Mouse (Mus musculus) heart, postnatal 14 days (tissue): Measurements from ENCODE around the gene Hadha. TPM values are rescaled to one million over a fixed set of nuclear protein-coding genes. Genes with fewer than 3 reads are reported as not detected.

Experiments used
- DNase-seq, 2 experiments: peaks; one replicate each; pipeline ENCODE4 v3.0.0; 2021 to 2022
- intact Hi-C: fragments of 180-260 bp; cut with DNase I; formaldehyde crosslinking; loops from one replicate; pipeline ENCODE4 v1.15.1; 2025
- total RNA-seq, 2 experiments: library from RNA; stranded (reverse); gene quantifications; 2 replicates each; pipeline ENCODE4 v1.2.3; 2021

Gene Hadha
- total RNA-seq, 2 experiments from 2014 or later = 1,294 to 1,315 TPM

DNA sequence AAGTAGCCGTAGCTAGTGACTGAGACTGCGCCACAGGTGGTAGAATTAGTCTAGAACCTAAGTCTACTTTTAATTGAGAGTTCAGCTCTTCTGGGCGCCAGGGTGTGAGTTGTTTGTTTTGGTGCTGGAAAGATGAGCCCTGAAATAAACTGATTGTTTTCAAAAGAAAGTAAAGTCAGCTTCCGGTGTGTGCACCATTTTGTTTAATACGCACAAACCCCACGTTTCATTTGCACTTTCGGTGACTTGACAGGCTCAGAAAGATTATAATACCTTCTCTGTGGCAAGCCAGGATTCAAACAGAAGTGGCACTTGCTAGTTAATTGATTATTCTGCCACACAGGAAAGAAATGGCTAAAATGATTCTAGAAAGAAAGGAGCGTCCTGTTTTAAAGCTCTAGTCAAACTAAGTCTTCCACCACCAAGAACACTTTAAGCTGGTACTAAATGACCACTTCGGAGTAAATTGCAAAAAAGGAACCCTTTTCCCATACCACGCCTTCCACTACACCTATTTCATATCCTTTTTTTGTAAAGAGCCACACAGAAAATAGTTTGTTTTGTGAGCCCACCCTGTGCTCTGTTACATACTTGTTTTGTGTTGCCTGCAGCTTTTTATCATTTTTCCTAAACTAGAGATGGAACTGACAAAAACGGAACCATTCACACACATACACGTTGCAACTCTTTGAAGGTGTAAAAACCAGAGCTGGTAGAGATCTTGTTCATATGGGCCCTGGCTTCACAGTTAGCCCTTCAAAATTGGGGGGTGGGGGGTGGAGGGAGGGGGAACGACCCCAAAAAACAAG is 1.1 kb upstream of the Hadha start:
- intact Hi-C loops = no loop called here
- no peak for DNase-seq

DNA sequence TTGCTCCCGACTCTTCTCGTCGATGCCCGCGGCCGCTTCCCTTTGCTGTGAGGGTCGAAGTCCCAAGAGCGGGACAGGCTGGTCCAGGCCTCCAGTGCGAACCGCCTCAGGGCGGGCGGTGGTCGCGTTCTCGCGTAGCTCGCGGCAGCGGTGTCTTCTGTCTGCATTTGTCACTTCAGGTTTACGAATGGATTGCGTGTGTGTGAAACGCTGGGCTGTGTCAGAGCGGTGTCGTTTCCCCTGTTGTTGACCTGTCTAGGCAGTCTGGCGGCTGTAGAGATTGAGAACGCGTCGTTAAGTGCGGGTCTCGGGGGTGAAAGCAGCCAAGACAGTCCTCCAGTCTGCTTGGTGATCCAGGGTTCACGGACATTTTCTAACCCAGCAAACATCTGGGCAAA is 432 bp upstream of the Hadha start:
- intact Hi-C loops = no loop called here
- DNase-seq = no peak

DNA sequence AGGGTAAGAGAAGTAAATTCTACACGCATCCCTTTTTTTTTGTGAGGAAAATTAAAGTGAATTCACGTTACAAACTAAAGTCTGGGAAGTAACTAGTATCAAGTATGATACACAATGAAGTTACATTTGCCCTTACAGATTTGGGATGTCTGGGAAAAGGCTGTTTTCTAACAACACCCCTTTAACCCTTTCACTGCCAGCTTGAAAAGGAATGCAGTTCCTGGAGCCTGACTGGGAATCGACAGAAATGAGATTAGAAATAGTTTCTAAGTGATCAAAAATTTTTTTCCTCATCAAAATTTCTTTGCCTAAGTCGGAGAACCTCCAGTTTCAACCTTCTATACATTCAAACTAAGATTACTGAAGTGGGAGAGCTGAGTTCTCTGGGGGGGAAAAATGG is 949 bp downstream of the Hadha start:
- peak in 1 of 2 experiments; percentile 38 for DNase-seq
- intact Hi-C loops = no loop called here

DNA sequence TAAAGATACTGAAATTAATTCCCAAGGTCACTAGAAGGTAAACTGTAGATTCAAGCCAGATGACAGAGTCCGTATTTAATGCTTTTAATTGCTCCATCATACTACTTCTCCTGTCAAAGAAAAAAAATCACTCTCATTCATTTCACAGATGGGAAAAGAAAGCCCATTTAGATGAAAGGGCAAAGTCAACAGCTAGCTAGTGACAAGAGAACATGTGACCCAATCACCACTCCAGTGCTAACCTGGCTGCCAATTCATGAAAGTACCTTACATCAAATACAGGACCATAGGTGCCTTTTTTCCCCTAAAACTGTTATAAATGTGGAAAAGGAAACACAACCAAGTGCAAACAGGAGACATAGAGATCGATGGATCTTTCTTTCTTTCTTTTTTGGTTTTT is 1.7 kb downstream of the Hadha start:
- DNase-seq = no peak
- intact Hi-C loops = no loop called here

DNA sequence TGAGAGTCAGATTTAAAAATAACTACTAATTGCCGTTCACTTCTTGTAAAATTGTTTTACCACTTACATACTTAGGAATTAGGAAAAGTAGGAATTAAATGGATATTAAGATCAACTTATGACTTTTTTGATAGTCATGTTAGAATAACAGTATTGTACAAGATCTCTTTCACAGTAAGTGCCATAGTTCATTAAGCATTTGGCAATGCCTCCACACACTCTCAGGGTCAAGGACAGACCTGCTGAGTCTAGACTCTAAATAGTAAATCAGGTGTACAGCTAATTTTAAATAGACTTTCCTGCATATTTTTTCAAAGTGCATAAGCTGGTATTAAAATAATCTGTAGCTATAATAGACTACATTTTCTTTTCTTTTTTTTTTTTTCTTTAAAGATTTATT is 2.5 kb downstream of the Hadha start:
- intact Hi-C loops = no loop called here
- DNase-seq = no peak

DNA sequence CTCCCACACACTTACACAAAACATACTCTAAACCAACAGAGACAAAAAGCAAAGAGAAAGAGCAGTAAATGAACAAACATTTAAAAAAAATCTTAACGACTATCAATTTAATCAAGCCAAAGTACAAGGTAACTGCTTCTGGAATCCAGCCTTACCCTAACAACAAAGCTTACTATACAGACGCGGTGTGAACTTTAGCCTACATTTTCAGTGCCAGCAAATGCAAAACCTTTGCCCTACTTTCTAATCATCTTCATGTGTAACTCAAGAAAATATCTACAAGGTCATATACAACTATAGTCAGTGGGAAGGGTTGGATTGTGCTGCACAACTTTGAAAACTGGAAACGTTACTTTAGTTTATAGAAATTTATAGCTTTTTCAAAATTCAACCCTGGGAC is 3.0 kb downstream of the Hadha start:
- peak in 1 of 2 experiments; percentile 56 for DNase-seq
- intact Hi-C loops = no loop called here

DNA sequence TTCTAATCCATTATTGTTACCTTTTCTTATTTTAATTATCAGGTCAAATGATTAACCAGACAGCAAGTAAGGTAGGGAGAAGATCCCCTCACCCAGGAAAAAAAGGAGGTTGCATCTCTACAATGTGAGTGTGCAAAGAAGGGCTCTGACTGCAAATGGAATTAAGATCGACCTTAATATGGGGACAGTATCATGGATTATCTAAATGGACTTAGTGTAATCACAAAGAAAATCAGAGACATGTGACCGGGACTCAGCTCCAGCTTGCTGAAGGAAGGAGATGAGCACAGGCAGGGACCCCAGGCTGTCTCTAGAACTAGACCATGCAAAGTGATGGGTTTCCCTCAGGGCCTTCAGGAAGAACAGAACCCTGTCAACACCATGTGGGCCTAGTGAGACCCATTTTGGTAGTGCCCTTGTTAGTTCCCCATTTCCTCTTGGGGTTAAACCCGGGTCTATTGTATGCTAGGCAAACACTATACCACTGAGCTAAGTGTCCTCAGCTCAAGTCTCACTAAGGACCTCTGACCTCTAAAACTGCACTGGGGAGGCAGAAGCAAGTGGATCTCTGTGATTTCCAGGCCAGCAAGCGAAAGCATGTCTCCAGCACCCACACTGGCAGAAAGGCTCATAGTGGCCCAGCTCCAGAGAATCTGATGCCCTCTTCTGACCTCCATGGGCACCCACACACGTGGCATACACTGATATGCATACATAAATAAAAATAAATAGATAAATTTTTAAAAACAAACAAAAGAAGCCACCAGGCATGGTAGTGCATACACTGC is 6.6 kb downstream of the Hadha start:
- intact Hi-C loops = no loop called here
- no peak for DNase-seq

DNA sequence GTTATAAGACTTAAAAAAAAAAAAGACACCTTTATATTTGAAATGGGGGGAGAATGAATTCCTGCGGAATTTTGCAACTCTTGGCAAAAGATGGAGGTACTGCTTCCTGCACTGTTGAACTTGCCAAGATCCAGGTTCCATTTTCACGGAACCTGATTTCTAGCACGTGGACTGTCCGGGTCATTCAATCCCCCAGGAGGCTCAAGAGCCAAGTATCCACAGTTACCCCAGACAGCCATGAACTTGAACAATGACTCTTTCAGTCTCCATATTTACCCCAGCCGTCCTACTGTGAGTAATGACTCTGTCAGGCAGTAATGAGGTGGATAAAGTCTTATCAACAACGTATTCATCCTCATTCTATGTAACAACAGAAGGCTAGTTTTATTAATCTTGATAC is 8.4 kb downstream of the Hadha start:
- intact Hi-C loops = no loop called here
- no peak for DNase-seq

DNA sequence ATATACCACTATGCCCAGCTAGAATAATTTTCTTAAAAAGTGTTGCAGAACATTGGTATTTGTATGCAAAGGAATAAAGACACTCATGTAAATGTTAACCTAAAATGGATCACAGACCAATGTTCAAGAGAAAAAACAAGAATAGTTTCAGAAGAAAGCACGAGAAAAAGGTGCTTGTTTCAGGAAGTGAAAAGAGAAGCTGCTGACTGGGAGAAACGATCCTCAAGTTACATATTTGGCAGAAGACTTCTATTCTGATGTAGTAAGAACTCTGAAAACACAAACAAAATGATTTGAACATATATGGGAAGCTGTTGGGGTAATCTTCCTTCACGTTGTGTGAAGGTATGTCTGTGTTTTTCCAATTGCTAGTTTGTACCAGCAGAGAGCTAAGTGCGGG is 16.8 kb downstream of the Hadha start:
- intact Hi-C loops = no loop called here
- no peak for DNase-seq

DNA sequence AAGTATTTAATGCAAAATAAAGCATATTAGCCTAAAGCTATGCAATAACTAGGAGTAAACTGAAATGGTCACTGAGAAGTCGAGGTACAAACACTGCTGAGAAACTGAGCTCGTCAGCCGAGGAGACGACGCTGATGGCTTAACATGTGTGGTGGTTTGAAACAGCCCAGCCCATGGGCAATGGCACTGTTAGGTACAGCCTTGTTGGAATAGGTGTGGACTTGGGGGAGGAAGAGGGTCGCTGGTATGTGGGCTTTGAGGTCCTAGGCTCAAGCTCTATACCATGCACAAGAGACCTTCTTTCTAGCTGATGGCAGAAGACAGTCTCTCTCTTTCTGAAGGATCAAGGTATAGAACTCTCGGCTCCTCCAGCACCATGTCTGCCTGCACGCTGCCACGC is 17.7 kb downstream of the Hadha start:
- DNase-seq = no peak
- intact Hi-C loops = no loop called here

DNA sequence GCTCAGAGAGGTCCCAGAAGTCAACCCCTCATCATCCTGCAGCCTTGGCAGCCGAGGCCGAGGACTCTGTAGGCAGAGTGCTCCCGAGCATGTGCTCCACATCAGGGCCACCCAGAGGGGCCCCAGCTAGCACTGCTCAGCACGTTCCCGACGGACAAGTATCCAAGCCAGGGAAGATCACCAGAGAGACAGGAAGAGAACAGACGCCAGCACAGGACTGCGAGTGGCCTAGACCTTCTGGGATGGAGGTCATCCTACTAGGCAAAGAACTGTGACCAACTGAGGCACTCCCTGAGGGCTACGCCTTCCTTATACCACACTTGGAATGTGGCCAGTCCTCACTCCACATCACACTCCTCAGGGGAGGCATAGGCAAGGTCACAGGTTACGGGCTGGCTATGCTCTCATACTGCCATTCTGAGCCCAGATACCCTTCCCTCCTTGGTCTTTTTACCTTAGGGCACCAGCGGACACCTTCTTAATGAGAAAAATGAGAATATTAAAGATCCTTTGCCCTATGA is 19.2 kb downstream of the Hadha start:
- no peak for DNase-seq
- intact Hi-C loops = no loop called here

DNA sequence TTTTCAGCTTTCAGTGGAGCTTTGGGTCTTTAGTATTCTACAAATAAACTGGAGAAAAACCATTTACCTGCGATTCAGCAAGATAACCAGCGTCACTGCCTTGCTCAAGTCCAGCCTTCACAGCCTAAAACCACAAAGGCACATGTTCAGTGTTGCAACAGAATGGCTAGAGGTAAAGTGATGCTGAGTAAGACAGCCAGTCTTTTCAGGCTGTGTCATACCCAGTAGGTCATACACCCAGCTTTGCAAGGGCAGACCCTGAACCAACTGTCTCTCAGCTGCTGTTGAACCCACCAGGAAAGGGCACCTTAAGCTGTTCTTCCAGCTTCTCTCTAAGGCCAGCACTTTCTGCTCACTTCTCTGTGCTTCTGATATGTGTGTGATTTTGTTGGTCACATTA is 22.8 kb downstream of the Hadha start:
- intact Hi-C loops = no loop called here
- no peak for DNase-seq

DNA sequence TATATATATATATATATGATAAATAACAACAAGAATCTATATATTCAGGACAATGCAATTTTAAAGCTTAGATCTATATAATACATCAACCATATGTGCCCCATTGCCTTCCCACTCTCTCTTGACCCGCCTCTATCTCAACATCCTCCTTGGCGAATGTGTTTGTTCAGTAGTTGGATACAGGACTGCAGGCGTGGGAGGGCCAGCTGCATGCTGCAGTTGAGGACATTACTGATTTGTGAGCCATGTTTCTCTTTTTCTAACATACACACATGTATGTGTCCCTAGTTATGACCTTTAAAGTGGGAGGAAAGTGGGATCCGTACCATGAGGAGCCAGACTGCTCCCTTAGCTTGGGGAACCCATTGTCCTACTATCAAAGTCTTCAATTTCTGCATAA is 23.7 kb downstream of the Hadha start:
- intact Hi-C loops = no loop called here
- DNase-seq = no peak

DNA sequence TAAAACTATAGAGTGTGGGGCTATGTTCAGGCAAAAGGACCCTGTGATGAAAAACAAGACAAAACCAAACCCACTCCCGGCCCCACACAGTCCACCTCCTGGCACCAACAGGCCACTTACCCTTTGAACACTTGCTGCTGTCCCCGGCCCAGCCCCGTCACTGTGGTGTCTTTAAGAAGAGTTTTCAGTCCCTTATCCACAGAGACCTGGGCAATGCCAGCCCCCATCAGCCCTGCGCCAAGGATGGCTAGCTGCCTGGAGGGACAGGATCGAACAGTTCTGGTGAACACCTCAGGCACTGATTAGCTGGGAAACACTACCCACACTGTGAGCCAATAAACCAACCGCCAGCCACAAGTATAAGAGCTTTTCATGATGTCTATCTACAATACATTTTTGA is 26.3 kb downstream of the Hadha start:
- intact Hi-C loops = loop anchor here (5.0 kb wide), 1 partner anchor 64 kb away; no protein-coding TSS in a partner anchor
- no peak for DNase-seq

DNA sequence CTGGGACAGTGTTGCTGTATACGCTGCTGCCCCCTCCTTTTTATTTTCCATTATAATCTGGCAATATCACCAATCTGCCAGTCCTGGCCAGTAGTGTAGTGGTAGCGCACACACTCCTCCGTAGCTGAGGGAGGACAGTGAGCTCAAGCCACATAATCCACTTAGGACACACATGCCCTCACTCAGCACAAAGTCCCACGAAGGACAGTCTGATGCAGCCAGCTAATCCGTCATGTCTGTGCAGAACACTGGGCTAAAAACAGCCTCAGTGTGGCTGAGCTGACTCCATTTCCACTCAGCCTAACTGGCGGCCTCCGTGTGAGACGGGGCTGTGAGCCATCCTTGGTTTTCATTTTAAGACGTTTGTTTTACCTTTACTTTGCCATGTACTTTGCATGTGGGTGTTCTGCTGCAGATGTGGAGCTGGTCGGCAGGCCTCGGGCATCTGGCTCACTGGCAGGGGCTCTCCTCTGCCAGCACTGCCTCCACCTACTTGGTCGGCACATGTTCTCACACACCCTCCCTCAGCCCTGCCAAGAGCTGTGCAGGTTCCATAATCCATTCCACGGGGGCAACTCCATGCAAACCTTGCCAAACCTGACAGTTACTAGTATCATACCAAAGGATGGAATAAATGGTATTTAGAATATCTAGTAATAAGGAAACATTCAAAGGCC is 26.9 kb downstream of the Hadha start:
- no peak for DNase-seq
- intact Hi-C loops = loop anchor here (5.0 kb wide), 1 partner anchor 64 kb away; no protein-coding TSS in a partner anchor

DNA sequence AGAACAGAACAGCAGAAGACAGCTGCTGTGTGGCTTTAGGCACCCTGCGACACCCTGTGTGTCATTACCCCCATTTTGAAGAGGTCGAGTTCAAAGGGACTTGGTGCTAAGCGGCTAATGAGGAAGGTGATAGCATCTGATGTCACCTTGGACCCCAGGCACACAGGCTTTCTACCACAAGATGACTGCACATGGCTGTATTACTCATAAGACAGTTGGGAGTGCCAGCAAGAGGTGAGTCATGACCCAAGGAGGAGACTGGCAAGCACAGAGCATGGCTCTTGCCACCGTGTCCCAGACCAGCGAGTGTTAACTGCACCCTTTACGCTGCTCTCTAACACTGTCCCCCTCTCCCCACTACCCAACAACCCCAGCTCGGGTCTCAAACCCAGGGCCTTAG is 28.2 kb downstream of the Hadha start:
- intact Hi-C loops = loop anchor here (5.0 kb wide), 1 partner anchor 66 kb away; no protein-coding TSS in a partner anchor
- no peak for DNase-seq

DNA sequence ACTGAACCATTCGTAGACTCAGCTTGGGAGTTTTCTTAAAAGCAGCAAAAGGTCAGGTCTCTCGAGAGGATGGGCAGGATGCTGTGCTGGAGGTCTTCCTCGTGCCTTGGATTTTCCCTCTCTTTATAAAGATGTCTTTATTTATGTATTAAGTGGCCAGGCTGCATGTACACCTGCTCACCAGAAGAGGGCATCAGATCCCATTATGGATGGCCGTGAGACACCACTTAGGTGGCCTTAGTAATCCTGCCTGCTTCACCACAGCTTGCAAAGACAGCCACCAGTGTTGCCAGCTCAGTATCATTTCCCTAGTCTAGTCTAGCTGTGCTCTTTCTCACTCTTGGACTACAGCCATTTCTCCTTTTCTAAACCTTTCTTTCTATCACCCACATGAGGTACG is 29.4 kb downstream of the Hadha start:
- peak in 1 of 2 experiments; percentile 53 for DNase-seq
- intact Hi-C loops = loop anchor here (5.0 kb wide), 1 partner anchor 67 kb away; no protein-coding TSS in a partner anchor

DNA sequence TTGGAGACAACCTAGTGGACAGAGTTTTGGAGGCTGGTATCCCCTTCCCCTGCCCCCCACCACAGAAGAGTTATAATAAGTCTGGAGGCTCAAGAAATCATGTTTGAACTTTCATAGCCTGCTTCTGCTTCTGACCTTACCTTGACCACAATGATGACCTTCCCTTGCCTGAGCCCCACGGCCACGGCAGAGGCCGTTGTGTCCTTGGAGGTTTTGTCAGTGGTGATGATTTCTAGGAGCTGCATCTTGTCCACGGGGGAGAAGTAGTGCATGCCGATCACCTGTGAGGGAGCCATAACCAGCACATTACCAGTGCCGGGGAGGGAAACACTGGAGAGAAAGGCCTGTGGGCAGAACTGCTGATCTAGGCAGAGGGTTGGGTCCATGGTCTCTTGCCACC is 32.5 kb downstream of the Hadha start:
- intact Hi-C loops = no loop called here
- DNase-seq = no peak

DNA sequence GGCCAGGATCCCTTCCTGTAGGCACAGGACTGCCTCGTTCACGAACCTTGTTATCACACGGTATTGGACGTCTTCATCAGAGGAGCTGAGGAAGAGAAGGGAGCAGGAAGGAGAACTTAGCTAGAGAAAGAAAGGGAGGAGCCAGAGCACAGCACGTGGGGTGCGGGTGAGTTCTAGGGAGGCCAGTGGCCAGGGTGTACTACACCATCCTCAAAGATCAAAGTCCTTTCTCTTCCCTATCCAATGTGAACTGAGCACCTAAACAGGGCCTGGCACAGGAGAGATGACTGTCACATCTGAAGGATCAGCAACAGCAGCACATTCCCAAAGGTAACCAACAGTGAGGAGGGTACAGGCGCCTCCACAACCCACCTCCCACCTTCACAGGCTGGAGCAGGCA is 34.9 kb downstream of the Hadha start:
- DNase-seq = no peak
- intact Hi-C loops = no loop called here

DNA sequence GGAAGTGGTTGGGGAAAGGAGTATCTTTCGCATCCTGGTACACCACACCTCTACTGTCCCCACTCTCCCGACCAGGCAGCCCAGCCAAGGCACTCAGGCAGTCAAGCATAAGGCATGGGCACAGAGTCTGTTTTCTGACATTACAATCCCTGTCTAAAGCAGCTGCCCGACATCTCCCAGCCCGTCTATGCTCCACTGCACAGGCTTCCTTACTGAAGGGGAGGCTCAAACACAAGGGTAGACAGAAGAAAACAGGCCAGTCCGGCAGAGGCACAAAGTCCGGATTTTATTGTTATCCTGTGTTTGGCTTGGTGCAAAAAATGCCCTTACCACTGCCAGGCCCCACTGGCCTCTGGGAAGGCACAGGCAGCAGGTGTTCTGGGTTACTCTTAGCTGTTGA is 35.8 kb downstream of the Hadha start:
- no peak for DNase-seq
- intact Hi-C loops = no loop called here

DNA sequence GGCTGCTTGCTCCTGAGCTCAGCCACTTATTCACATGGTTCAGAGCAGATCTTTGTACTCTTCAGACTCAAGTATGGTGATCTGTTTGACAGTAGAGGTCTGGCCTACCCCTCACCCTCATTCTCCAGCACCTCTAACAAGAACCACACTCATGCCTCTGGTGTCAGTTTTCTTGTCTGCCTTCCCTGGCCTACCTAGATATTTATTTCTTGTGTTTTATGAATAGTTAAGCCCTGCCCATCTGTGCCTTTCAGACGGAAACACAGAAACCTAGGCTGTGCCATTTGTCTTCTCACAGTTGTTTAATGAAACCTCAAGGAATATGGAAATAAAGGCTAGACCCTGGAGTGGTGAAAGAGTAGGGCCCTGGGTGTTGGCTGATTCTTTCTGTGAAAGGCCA is 36.9 kb downstream of the Hadha start:
- intact Hi-C loops = no loop called here
- DNase-seq = no peak
